Mouse (Mus musculus): ENCODE results near the gene Sh3bp5. TPM values are rescaled to one million over a fixed set of nuclear protein-coding genes. Genes with fewer than 3 reads are reported as not detected.

Gene Sh3bp5
- polyA plus RNA-seq, 1 experiment from 2014 or later, result 9.9 TPM

- DNase-seq (ENCODE audit: low spot score), result no peak
These were observed 13.1 kb upstream of the Sh3bp5 start for GRCm38 (mm10) chr14:31448994-31449393.

GRCm38 (mm10) chr14:31443616-31444015 lies 7.7 kb upstream of the Sh3bp5 start:
- Histone ChIP-seq H3K27me3 (ENCODE audit: control insufficient read depth, insufficient read depth, low read length) (no peaks in the 10 kb centered on the region), H3K4me3 (ENCODE audit: low read depth, low read length) (no peak overlapping the region), H3K4me1 (replicated peaks; ENCODE audit: control insufficient read depth, insufficient read depth) (no peaks in the 10 kb centered on the region), H3K9me3 (ENCODE audit: control insufficient read depth, low read length) (no peaks in the 10 kb centered on the region), H3K9ac (ENCODE audit: low read length) (no peak overlapping the region), H3K36me3 (ENCODE audit: control insufficient read depth, insufficient read depth, low read length) (no peaks in the 10 kb centered on the region), H3K27ac (replicated peaks) (no peak overlapping the region), H3K4me2 (replicated peaks; ENCODE audit: low read depth) (no peak overlapping the region)
- TF ChIP-seq EP300 (optimal IDR thresholded peaks at IDR 0.05) (no peak), CTCF (IDR thresholded peaks at IDR 0.05; ENCODE audit: low read depth) (no peak)
- ATAC-seq (ENCODE audit: low FRiP score, low TSS enrichment) (no peak), DNase-seq (ENCODE audit: low spot score) (no peak)
- 49% methylated on average over 6 of the region's 6 CpGs for WGBS

More at GRCm38 (mm10) chr14:31448994-31449393, 13.1 kb upstream of the Sh3bp5 start:
- no peaks in the 10 kb centered on the region for H3K4me1 ChIP-seq (replicated peaks; ENCODE audit: control insufficient read depth, insufficient read depth)
- no peak overlapping the region for H3K4me2 ChIP-seq (replicated peaks; ENCODE audit: low read depth)
- WGBS, result 46% methylated on average over 5 of the region's 5 CpGs
- no peak for ATAC-seq (ENCODE audit: low FRiP score, low TSS enrichment)
- no peak overlapping the region for H3K9ac ChIP-seq (ENCODE audit: low read length)
- H3K36me3 ChIP-seq (ENCODE audit: control insufficient read depth, insufficient read depth, low read length), result no peaks in the 10 kb centered on the region
- TF ChIP-seq CTCF (IDR thresholded peaks at IDR 0.05; ENCODE audit: low read depth), result no peak
- TF ChIP-seq EP300 (optimal IDR thresholded peaks at IDR 0.05), result no peak
- H3K9me3 ChIP-seq (ENCODE audit: control insufficient read depth, low read length), result no peaks in the 10 kb centered on the region
- no peaks in the 10 kb centered on the region for H3K27me3 ChIP-seq (ENCODE audit: control insufficient read depth, insufficient read depth, low read length)
- no peak overlapping the region for H3K4me3 ChIP-seq (ENCODE audit: low read depth, low read length)
- 0 out of 2 replicates have a peak overlapping the region, but pooled peaks have one; percentile 26 for H3K27ac ChIP-seq (replicated peaks)

- no peak for ATAC-seq (ENCODE audit: low FRiP score, low TSS enrichment)
- no peak overlapping the region for H3K4me3 ChIP-seq (ENCODE audit: low read depth, low read length)
- DNase-seq (ENCODE audit: low spot score), result no peak
- no peaks in the 10 kb centered on the region for H3K27me3 ChIP-seq (ENCODE audit: control insufficient read depth, insufficient read depth, low read length)
- 80% methylated on average over 6 of the region's 6 CpGs for WGBS
- H3K9me3 ChIP-seq (ENCODE audit: control insufficient read depth, low read length), result no peaks in the 10 kb centered on the region
- TF ChIP-seq CTCF (IDR thresholded peaks at IDR 0.05; ENCODE audit: low read depth), result no peak
- no peak for TF ChIP-seq EP300 (optimal IDR thresholded peaks at IDR 0.05)
- no peak overlapping the region for H3K27ac ChIP-seq (replicated peaks)
- H3K9ac ChIP-seq (ENCODE audit: low read length), result no peak overlapping the region
- no peaks in the 10 kb centered on the region for H3K36me3 ChIP-seq (ENCODE audit: control insufficient read depth, insufficient read depth, low read length)
- H3K4me1 ChIP-seq (replicated peaks; ENCODE audit: control insufficient read depth, insufficient read depth), result no peaks in the 10 kb centered on the region
- no peak overlapping the region for H3K4me2 ChIP-seq (replicated peaks; ENCODE audit: low read depth)
These were observed 4.8 kb upstream of the Sh3bp5 start for GRCm38 (mm10) chr14:31440725-31441124.

- 26% methylated on average over 3 of the region's 3 CpGs for WGBS
- H3K27me3 ChIP-seq (ENCODE audit: control insufficient read depth, insufficient read depth, low read length), result no peaks in the 10 kb centered on the region
- no peak overlapping the region for H3K27ac ChIP-seq (replicated peaks)
- no peaks in the 10 kb centered on the region for H3K36me3 ChIP-seq (ENCODE audit: control insufficient read depth, insufficient read depth, low read length)
- ATAC-seq (ENCODE audit: low FRiP score, low TSS enrichment) (no peak), DNase-seq (ENCODE audit: low spot score) (no peak)
- no peak overlapping the region for H3K4me2 ChIP-seq (replicated peaks; ENCODE audit: low read depth)
- H3K9me3 ChIP-seq (ENCODE audit: control insufficient read depth, low read length), result no peaks in the 10 kb centered on the region
- no peaks in the 10 kb centered on the region for H3K4me1 ChIP-seq (replicated peaks; ENCODE audit: control insufficient read depth, insufficient read depth)
- no peak overlapping the region for H3K4me3 ChIP-seq (ENCODE audit: low read depth, low read length)
- TF ChIP-seq CTCF (IDR thresholded peaks at IDR 0.05; ENCODE audit: low read depth) (peak; percentile 41; the same call in 1 of the 2 replicates), EP300 (optimal IDR thresholded peaks at IDR 0.05) (no peak)
- H3K9ac ChIP-seq (ENCODE audit: low read length), result no peak overlapping the region
These were observed 4.4 kb upstream of the Sh3bp5 start for GRCm38 (mm10) chr14:31440230-31440629.

- Histone ChIP-seq H3K27ac (replicated peaks) (no peak overlapping the region), H3K4me1 (replicated peaks; ENCODE audit: control insufficient read depth, insufficient read depth) (no peaks in the 10 kb centered on the region), H3K36me3 (ENCODE audit: control insufficient read depth, insufficient read depth, low read length) (no peaks in the 10 kb centered on the region), H3K4me3 (ENCODE audit: low read depth, low read length) (no peak overlapping the region), H3K27me3 (ENCODE audit: control insufficient read depth, insufficient read depth, low read length) (no peaks in the 10 kb centered on the region), H3K9me3 (ENCODE audit: control insufficient read depth, low read length) (no peaks in the 10 kb centered on the region), H3K4me2 (replicated peaks; ENCODE audit: low read depth) (no peak overlapping the region), H3K9ac (ENCODE audit: low read length) (no peak overlapping the region)
- DNase-seq (ENCODE audit: low spot score), result no peak
- ATAC-seq (ENCODE audit: low FRiP score, low TSS enrichment), result no peak
- no peak for TF ChIP-seq CTCF (IDR thresholded peaks at IDR 0.05; ENCODE audit: low read depth)
- no peak for TF ChIP-seq EP300 (optimal IDR thresholded peaks at IDR 0.05)
- 74% methylated on average over 11 of the region's 11 CpGs for WGBS
These were observed 3.4 kb upstream of the Sh3bp5 start for GRCm38 (mm10) chr14:31439279-31439678.

- Histone ChIP-seq H3K4me1 (replicated peaks; ENCODE audit: control insufficient read depth, insufficient read depth) (no peaks in the 10 kb centered on the region; the same call in 1 of the 2 replicates), H3K27me3 (ENCODE audit: control insufficient read depth, insufficient read depth, low read length) (no peaks in the 10 kb centered on the region), H3K4me2 (replicated peaks; ENCODE audit: low read depth) (no peak overlapping the region), H3K4me3 (ENCODE audit: low read depth, low read length) (no peak overlapping the region), H3K36me3 (ENCODE audit: control insufficient read depth, insufficient read depth, low read length) (no peaks in the 10 kb centered on the region), H3K27ac (replicated peaks) (no peak overlapping the region), H3K9me3 (ENCODE audit: control insufficient read depth, low read length) (no peaks in the 10 kb centered on the region), H3K9ac (ENCODE audit: low read length) (no peak overlapping the region)
- ATAC-seq (ENCODE audit: low FRiP score, low TSS enrichment) (no peak), DNase-seq (ENCODE audit: low spot score) (no peak)
- 67% methylated on average over 8 of the region's 8 CpGs for WGBS
- TF ChIP-seq CTCF (IDR thresholded peaks at IDR 0.05; ENCODE audit: low read depth), result no peak
- TF ChIP-seq EP300 (optimal IDR thresholded peaks at IDR 0.05), result no peak
These were observed 2.1 kb upstream of the Sh3bp5 start for GRCm38 (mm10) chr14:31437826-31438529.
